Mouse (Mus musculus): ENCODE measurements around the gene Tmc2.
A peak's percentile ranks its signal among the peaks of the same experiment; 100 is the strongest.

Gene Tmc2

DNA sequence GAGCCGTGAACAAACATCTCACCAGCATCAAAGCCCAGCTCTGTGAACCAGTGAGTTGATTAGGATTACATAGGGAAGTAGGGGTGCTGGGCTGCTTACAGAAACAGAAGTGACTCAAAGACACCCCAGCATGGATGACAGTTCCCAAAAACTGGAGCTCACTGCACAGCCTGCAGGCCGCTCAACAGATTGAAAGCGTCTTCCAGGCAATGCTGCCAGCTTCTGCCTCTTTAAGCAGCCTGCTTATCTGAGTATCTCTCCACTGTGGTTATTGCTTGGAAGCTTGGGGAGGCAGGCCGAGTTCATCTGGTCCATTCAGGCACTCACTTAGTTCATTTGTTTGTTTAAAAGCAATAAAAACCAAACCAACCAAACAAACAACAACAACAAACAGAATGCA lies 61.8 kb downstream of the Tmc2 start:
- DNase-seq (ENCODE audit: low spot score) = no peak

DNA sequence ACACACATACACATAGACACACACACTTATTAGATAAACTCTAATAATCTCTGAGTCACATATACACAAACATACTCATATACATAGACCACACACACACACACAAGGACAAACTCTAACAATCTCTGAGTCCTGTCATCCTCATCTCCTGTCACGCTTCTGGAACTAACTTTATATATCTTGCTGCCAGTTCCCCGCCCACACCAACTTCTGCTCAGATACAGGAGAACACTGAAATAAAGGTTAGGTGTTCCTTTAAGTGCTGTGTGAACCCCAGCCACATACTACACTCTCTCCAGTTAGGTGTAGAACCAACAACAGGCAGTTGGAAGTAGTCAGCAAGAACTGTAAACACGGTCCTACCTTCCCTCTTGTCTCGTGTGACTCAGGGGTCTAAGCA lies 65.8 kb downstream of the Tmc2 start:
- no peak for DNase-seq (ENCODE audit: low spot score)

DNA sequence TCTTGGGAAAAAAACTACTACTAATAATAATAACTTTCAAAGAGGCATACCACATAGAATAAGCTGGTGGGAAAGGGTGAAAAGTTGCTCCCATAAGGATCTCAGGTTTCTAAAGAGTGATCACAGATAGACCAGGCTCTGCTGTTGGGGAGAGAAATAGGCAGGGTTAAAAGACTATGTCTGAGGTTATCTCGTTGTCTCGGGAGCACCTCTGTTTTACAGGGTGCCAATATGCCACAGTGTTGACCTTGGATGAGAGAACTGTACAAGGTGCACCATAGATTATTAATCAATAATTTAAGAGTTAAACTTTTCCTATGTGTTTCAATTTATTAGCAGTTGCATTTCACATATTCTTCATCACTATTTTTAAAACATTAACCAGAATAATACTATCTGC lies 66.9 kb downstream of the Tmc2 start:
- DNase-seq (ENCODE audit: low spot score) = no peak

DNA sequence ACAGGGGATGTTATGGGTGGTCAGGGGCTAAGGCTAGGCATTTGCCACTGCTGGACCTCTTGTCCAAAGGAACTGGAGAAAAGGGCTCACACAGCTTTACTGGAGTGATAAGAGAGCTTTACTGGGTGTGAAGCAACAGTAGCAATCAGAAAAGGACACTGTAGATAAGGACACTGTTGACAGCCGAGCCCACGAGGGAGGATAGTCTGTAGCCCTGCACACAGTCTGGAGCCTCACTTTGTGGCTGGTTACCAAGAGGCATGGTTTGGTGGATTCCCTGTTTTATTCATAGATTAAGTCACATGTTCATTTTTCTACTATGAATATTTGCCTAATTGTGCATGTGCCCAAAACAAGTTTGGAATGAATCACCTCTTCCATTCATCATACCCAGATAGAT lies 67.4 kb downstream of the Tmc2 start:
- DNase-seq (ENCODE audit: low spot score) = no peak

DNA sequence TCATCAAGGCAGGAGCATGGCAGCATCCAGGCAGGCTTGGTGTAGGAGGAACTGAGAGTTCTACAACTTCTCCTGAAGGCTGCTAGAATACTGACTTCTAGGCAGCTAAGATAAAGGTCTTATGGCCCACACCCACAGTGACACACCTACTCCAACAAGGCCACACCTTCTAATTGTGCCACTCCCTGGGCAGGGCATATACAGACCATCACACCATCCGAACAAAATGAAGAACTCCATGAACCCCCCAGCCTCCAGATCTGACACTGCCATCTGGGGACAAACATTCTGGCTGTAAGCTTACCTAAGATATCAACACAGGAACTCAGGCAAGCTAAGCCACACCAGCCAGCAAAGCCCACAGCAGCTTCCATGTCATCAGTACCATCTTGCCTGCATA lies 70.5 kb downstream of the Tmc2 start:
- no peak for DNase-seq (ENCODE audit: low spot score)

DNA sequence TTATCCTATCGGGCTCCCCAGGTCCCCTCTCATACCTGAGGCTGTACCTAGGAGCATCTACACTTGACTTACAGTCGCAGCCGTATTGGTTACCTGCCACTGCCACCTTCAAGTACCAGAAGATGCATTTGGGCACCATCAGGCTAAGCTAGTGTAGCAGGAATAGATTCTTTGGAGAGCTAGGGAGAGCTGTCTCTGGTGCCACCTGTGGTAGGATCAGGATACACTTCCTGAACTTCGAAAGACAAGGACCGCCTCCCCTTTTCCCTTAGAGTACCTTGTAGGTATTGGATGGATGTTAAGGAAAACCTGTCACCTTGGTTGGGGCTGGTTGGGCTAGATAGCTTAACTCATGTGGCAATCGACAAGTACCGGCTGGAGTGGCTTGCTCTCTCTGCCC lies 73.1 kb downstream of the Tmc2 start:
- no peak for DNase-seq (ENCODE audit: low spot score)

DNA sequence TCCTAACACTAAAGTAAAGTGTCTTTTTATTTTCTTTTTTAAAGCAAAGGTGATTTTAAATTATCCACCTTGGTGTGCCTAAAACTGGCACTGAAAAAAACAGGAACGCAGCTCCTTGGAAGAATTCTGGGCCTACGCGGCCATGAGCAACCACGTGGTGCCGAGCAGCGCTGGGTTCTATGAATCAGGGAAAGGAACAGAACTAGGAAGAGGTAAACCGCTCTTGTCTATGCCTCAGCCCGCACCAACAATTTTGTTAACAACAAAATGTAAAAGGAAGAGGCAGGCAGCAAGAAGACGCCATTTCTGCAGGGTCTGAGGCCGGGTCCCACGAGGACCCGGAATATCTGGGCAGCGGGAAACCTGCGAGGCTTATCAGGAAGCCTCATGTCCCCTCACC lies 78.7 kb downstream of the Tmc2 start:
- DNase-seq (ENCODE audit: low spot score) = peak; percentile 43

DNA sequence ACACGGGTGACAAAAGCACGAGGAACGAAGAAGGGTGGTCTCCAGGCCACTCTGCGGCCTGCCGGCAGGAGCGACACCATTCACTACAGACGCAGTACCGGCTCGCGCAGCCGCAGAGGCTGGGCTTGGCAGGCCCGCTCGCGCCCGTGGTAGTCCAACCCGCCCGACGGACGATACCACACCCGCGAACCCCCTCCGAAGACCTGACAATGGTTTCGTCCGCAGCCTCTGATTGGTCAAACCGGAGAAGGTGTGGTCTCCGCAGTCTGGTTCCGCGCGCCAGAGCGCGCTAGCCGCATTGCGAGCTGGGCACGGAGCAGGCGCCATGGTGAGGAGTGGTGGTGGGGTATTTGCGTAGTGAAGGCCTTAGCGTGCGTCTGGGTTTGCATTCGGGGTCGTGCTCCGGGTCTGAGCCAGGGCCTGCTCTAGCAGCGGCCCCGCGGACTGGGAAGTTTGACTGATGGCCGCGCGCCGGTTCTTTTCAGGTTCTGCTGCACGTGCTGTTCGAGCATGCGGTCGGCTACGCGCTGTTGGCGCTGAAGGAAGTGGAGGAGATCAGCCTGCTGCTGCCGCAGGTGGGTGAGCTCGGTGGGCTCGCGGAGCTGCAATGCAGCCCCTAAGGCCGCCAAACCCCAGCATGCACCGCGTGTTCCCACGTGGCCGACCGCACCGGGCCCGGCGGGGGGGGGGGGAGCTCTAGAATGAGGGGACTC lies 79.3 kb downstream of the Tmc2 start, which contains the start of gene Nop56:
TSS of gene Nop56 (plus strand) at position 282 of the 713 bp plus-strand sequence.
- peak; percentile 98 for DNase-seq (ENCODE audit: low spot score)

DNA sequence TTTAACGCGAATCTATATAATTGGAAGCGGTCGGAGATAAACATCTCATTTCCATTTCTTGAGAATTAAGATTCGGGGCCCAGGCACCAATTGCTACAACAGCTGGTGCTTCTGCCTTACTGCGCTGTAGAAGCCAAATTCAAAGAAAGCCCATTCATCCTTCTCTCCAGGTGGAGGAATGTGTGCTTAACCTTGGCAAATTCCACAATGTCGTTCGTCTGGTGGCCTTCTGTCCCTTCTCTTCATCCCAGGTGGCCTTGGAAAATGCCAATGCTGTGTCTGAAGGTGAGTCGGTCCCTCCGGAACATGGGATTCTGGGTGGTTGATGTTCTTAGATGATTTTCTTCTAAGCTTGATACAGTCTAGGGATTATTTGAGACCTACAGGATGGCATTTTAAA lies 79.9 kb downstream of the Tmc2 start:
- DNase-seq (ENCODE audit: low spot score) = no peak

DNA sequence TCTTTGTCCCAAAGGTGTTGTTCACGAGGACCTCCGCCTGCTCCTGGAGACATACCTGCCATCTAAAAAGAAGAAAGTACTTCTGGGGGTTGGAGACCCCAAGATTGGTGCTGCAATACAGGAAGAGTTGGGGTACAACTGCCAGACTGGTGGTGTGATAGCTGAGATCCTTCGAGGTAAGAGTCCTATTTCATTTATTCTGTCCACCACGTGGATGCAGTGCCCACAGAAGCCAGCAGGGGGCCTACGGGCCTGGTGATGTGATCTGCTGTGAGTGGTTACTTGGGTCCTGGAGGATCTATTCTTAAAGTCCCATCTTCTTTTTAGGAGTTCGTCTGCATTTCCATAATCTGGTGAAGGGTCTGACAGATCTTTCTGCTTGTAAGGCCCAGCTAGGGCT lies 80.7 kb downstream of the Tmc2 start:
- peak; percentile 80 for DNase-seq (ENCODE audit: low spot score)

DNA sequence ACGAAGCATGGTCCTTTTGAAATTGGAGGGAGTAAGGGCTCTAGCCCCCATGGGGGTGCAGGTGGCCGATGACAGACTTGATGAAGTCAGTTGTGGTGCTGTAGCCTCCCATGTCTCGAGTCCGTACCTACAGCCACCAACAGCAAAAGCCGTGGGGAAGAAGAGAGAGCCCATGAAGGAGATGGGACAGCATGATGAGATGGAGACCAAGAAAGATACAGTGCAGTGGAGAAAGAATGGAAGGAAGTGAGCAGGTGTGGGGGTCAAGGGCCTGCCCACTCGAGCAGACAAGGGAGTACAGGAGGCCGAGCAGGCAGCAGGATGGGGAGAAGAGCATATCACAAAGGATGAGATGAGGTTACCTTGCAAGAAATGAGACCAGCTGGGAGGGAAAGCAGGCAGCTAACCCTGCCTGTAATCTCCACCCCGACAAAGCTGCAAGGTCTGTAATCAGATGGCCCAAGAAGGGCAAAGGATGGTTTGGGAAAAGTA lies 84.7 kb downstream of the Tmc2 start:
- no peak for DNase-seq (ENCODE audit: low spot score)

DNA sequence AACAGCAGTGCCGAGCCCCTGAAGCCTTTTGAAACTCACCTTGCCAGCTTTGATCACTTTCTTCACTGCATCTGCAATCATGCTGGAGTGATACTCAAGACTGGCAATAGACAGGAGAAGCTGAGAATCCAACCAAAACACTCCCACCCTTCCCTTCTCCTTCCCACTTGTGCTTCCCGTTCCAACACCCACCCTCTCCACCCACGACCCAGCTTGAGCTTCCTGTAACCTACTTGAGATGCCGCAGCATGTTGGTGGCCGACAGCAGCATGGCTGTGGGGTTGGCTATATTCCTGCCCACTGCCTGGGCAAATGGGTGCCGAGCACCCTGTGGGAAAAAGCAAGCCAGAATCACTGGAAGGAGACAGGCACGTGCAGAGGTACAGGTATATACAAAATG lies 85.2 kb downstream of the Tmc2 start:
- DNase-seq (ENCODE audit: low spot score) = no peak

DNA sequence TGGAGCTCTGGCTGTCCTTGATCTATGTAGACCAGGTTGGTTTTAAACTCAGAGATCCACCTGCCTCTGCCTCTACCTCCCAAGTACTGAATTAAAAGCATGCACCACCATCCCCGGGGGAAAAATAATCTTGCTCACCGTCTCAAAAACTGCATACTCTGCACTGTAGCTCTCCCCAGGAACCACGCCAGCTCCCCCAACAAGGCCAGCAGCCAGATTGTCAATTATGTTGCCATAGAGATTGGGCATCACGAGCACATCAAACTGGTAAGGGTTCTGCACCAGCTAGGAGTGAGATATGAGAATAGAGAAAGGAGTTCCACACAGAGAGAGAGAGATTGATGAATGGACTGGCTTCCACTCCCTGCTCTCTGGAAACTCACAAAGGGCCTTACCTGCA lies 85.8 kb downstream of the Tmc2 start:
- DNase-seq (ENCODE audit: low spot score) = peak; percentile 66

DNA sequence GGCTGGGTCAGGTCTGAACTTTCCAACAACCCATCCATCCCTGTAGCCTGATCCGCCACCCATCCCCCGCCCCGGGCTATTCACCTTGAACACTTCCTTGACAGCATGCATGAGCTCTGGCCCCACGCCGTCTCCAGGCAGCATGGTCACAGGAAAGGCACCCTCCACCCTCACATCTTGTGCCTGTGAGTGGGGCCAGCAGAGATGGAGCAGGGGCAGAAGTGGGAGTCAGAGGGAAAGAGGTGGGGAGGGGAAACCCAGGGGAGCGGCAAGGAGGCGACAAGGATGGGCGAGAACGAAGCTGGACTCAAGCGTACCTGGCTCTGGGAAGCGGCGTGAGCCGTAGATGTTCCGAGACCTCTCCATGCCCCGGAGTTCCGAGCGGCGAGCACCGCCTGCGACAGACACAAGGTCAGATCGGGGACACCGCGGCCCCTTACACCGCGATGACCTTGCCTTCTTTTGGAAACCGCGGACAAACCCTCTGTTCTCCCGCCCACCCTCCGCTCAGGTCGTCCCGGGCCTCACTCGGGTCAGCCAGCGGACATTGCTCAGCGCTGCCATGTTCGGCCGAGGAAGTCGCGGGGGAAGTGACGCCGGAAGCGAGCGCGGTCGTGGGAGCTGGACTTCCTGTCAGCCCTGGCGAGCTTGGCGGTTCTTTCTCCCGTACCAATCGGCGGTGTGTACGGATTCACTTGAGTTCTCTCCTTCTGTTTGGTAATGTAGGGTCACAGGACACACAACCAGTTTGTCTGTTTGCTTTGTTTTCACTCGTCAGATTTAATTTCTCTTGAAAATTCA lies 89.1 kb downstream of the Tmc2 start, which contains the start of gene Idh3b:
TSS of gene Idh3b (minus strand) at position 694 of the 801 bp plus-strand sequence.
- DNase-seq (ENCODE audit: low spot score) = peak; percentile 86

DNA sequence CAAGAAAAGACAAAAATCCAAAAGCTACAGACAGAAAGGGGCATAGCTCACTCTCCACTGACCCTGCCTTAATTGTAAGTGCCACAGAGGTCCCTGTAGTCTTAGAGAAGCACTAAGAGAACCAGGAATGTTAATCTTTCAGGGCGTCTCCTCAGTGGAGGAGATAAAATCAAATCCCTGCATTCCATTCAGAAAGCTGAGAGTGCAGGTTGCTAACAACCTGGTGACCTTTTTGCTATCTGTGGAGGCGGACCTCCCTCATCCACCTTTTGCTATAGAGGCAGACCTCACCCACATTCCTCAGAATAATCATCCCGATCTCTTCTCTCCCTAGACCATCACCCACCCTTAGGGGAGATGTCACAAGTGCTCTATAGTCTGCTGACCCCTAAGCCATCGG lies 94.1 kb downstream of the Tmc2 start:
- DNase-seq (ENCODE audit: low spot score) = no peak

DNA sequence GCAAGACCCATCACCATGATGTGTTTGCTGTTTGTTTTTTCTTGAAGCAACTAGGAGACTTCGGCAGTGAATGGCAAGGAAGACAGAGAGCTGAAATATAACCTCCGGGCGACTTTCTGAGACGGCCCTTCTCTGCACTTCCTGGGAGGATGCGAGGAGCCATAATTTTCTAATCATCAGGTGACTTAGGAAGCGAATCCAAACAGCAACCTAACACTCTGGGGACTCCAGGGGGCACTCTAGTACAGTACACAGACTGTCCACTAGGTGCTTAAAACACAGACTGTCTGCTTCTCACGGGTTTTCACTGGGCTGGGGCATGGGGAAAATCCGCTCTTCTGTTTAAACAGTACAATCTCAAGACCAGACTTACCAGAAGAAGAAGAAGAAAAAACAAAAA lies 96.4 kb downstream of the Tmc2 start:
- DNase-seq (ENCODE audit: low spot score) = peak; percentile 92

DNA sequence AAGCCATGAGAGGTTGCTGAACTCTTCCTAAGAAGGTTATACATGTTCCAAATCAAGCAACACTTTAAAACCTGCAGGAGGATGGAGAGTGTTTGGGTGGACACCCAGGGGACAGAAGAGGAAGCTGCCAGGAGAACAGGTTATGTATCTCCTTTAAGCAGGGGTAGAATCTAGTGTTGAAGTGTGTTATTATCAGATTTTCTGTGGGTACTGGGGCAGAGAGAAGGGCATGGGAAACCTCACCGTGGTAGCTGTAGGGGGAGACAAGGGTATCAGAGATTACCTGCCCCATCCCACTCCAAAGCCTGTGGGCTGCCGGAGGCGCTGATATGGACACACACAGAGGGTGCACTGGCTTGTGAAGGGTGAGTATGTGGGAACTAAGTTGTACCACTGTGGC lies 98.0 kb downstream of the Tmc2 start:
- no peak for DNase-seq (ENCODE audit: low spot score)

DNA sequence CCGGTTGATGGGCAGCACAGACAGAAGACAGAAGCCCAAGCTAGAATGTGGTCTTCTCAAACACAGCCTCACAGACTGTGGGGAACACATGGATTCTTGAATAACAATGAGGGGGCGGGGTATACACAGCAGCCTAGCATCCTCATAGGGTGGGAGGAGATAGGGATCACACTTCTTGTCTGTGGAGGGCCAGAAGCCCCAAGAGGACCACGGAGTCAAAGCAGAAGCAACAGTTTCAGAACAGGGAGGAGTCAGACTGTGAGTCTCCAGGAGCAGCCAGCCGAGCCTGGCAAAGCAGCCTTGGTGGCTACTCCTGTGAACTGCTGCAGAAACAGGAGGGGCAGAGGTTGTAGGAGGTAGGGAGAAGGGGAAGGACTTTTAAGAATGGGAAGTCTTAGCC lies 98.5 kb downstream of the Tmc2 start:
- DNase-seq (ENCODE audit: low spot score) = peak; percentile 83

DNA sequence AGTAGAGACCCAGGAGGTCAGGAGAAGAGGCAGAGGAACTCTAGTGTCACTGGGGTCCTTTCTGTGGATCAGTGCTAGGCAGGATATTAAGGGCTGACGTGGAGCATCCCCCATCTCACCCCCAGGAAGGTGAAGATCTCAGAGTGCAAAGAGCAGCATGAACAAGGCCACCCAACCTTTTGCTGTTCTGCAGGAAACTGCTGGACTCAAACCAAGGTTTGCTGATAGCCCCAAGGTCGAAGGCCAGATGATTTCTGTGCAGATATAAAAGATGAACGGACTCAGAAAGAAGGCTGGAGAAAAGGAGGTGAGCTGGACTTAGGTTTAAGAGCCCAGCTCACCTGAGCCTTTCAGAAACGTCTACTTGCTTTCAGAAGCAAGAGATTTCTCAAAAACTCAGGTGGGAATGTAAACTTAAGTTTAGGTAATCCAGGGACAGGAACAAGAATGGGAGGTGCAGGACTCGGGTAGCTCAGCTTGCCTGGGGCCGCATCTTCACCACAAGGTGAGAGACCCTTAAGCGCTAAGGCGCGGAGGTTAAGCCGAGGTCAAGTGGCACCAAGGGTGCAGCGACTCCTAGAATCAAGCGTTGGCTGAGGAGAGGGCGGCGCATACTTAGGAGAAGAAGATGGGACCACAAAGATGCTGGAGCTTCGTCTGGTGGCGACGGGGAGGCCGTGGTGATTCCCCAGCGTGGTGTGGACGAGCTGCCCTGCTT lies 99.4 kb downstream of the Tmc2 start:
- no peak for DNase-seq (ENCODE audit: low spot score)

DNA sequence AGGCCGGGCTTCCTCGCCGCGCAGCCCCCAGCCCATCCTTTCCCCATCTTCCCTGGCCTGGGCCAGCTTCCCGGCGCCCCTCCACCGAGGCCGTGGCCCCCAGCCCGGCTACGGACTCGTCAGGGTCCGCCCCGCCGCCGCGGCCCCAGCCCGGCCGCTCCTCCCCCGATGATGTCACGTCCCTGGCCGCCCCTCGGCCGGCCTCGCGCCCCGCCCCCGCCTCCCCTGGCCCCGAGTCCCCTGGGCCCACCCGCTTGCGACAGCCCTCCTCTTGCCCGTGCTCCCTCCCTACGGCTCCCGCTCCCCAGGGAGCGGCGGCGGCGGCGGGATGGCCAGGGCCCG lies 99.9 kb downstream of the Tmc2 start, which contains the start of gene Ebf4:
TSS of gene Ebf4 (plus strand) at position 234 of the 342 bp plus-strand sequence.
- peak; percentile 75 for DNase-seq (ENCODE audit: low spot score)

DNA sequence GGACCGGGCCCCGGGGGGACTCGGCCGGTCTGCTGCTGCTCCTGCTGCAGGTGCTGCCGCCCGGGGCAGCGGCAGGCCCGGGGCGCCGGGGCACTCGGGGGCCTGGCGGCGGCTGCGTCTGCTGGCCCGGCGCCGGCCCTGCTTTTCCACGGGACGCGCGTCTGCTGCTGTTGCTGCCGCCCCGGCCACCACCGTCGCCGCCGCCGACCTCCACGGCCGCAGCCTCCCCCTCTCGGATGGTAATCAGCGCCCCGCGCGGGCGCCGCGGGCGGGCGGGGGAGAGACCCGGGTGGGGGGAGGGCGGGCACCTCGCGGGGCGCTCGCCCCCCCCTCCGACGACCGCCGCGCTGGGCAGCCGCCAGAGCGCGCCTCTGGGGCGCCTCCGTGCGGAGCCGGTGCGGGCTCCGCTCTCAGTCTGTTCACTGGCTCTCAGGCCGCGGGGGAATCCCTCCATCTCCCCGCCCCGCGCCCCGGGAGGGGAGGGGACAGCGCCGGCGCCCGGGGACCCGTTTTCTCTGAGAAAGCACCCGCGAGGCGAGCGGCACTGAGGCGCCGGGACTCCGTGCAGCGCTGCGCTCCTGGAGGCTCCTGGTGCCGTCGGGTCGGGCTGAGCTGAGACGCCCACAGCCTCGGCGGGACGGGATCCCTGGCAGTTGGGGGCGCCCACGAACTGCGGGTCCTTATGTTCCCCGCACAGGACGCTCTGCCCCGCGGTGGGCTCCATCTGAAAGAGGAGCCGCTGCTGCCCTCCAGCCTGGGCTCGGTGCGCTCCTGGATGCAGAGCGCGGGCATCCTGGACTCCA lies 100.5 kb downstream of the Tmc2 start:
- DNase-seq (ENCODE audit: low spot score) = peak; percentile 70

Data from MN1 (cell line).